12 mouse cellular contexts compared by ENCODE assay signal in genomic region chr3:157215937-157216719, GRCm38 (mm10).
DNase-seq lines count a peak whose midpoint lies in the region; ATAC-seq and TF ChIP-seq lines count a peak whose summit lies in the region.
"Had no signal": no experiment of that assay in that cellular context is flagged by ENCODE, and none has a peak within 500 bp of the region (broad histone marks: within the 10 kb centered on the region; RNA-seq: fewer than 3 reads in every experiment).

No protein-coding gene starts in this region.

- H3K9me3 ChIP-seq in lung, embryonic 14.5 days (ENCODE audit: low read depth, low read length): no peaks in the 10 kb centered on the region
- H3K9me3 ChIP-seq in forebrain, embryonic 16.5 days (ENCODE audit: control insufficient read depth, low read length): no peaks in the 10 kb centered on the region
- H3K9me3 ChIP-seq: embryonic facial prominence, embryonic 15.5 days; limb, embryonic 12.5 days had no signal

- intact Hi-C loops in left cerebral cortex, postnatal 10 days (cut with DNase I): loop anchor here (10.0 kb wide), 1 partner anchor 651 kb away; the partner anchor contains the start of gene Negr1

- no peaks in the 10 kb centered on the region for H3K36me3 ChIP-seq in lung, embryonic 14.5 days (ENCODE audit: insufficient read depth)
- no peaks in the 10 kb centered on the region for H3K36me3 ChIP-seq in forebrain, embryonic 16.5 days (ENCODE audit: control insufficient read depth, insufficient read depth)
- H3K36me3 ChIP-seq: embryonic facial prominence, embryonic 15.5 days; limb, embryonic 12.5 days had no signal

- no peak overlapping the region for H3K4me3 ChIP-seq in lung, embryonic 14.5 days (ENCODE audit: low read depth, low read length)
- no peak overlapping the region for H3K4me3 ChIP-seq in forebrain, embryonic 16.5 days (replicated peaks; ENCODE audit: low read length)
- H3K4me3 ChIP-seq: embryonic facial prominence, embryonic 15.5 days; limb, embryonic 12.5 days had no signal

- no peak overlapping the region for H3K4me2 ChIP-seq in lung, embryonic 14.5 days
- no peak overlapping the region for H3K4me2 ChIP-seq in forebrain, embryonic 16.5 days (ENCODE audit: low read length)
- H3K4me2 ChIP-seq: embryonic facial prominence, embryonic 15.5 days; limb, embryonic 12.5 days had no signal

- H3K27me3 ChIP-seq in lung, embryonic 14.5 days (ENCODE audit: insufficient read depth, low read length): no peaks in the 10 kb centered on the region
- H3K27me3 ChIP-seq in forebrain, embryonic 16.5 days (replicated peaks; ENCODE audit: control insufficient read depth, insufficient read depth, low read length): no peaks in the 10 kb centered on the region
- H3K27me3 ChIP-seq: embryonic facial prominence, embryonic 15.5 days; Patski had no signal

- WGBS in lung, embryonic 14.5 days: 63% methylated on average over 5 of the region's 5 CpGs
- WGBS in forebrain, embryonic 16.5 days: 19% methylated on average over 5 of the region's 5 CpGs

- TF ChIP-seq CTCF in lung, embryonic 14.5 days (IDR thresholded peaks at IDR 0.05; ENCODE audit: low read depth): peak; percentile 29; the same call in 1 of the 2 replicates

- DNase-seq in cerebellum, postnatal 10 days: peak; percentile 26 to 27
- DNase-seq in cerebellum, adult 11 months: no peak
- peak; percentile 48 for DNase-seq in lung, embryonic 14.5 days
- DNase-seq in lung, adult 18-20 months: no peak
- DNase-seq in retina, embryonic 14.5 days (ENCODE audit: low spot score): peak; percentile 62
- DNase-seq in layer of hippocampus, adult 9-11 months: no peak
- no peak for DNase-seq in left cerebral cortex, postnatal 10 days (ENCODE audit: extremely low spot score in 1 of 2, low spot score in 2 of 2)
- DNase-seq: gastrocnemius, postnatal 25 days had no signal

- no peaks in the 10 kb centered on the region for H3K4me1 ChIP-seq in lung, embryonic 14.5 days (ENCODE audit: insufficient read depth)
- peaks cover 16% of the 10 kb centered on the region for H3K4me1 ChIP-seq in forebrain, embryonic 16.5 days (replicated peaks; ENCODE audit: control insufficient read depth, insufficient read depth, low read length)
- H3K4me1 ChIP-seq: embryonic facial prominence, embryonic 15.5 days had no signal

- no peak overlapping the region for H3K9ac ChIP-seq in lung, embryonic 14.5 days
- H3K9ac ChIP-seq in forebrain, embryonic 16.5 days (replicated peaks; ENCODE audit: low read depth, low read length): no peak overlapping the region
- H3K9ac ChIP-seq: embryonic facial prominence, embryonic 15.5 days; limb, embryonic 12.5 days had no signal

- peak; percentile 68; the same call in 1 of the 2 replicates for ATAC-seq in lung, embryonic 14.5 days (ENCODE audit: insufficient read depth)
- peak; percentile 59; the same call in 1 of the 2 replicates for ATAC-seq in forebrain, embryonic 16.5 days
- ATAC-seq: Patski had no signal

- no peak overlapping the region for H3K27ac ChIP-seq in lung, embryonic 14.5 days (ENCODE audit: low read depth)
- peak overlapping the region; percentile 13; the same call in 1 of the 2 replicates for H3K27ac ChIP-seq in forebrain, embryonic 16.5 days (ENCODE audit: low read length)
- H3K27ac ChIP-seq: embryonic facial prominence, embryonic 15.5 days; limb, embryonic 12.5 days had no signal

Comparison
In these comparisons a context has a peak if more than half of its experiments do, and no peak if none do; other contexts are left out.
1. DNase-seq: peak in cerebellum, postnatal 10 days (2 of 2), lung, embryonic 14.5 days (single experiment) and retina, embryonic 14.5 days (single experiment); none in cerebellum, adult 11 months (single experiment), lung, adult 18-20 months (0 of 2), layer of hippocampus, adult 9-11 months (single experiment) and left cerebral cortex, postnatal 10 days (0 of 2).